Mouse (Mus musculus): ENCODE data around the gene Nf1. TPM values are rescaled to one million over a fixed set of nuclear protein-coding genes. Genes with fewer than 3 reads are reported as not detected.

Gene Nf1
- total and polyA plus RNA-seq, 2 experiments from 2014 or later: 7.3 to 83.0 TPM

- no peak overlapping the region for H3K4me2 ChIP-seq (ENCODE audit: low read depth, low read length, poor library complexity, severe bottlenecking)
- TF ChIP-seq CTCF (IDR thresholded peaks at IDR 0.05): no peak
Observed at GRCm38 (mm10) chr11:79494976-79495800, 155.7 kb downstream of the Nf1 start.

GRCm38 (mm10) chr11:79502917-79503316 is 163.4 kb downstream of the Nf1 start:
- Histone ChIP-seq H3K4me1 (ENCODE audit: insufficient read depth, low read length) (0 out of 2 replicates have a peak, but pooled peaks cover 3% of the 10 kb centered on the region), H3K9ac (replicated peaks; ENCODE audit: low read length, poor library complexity, severe bottlenecking) (0 out of 2 replicates have a peak overlapping the region, but pooled peaks have one; percentile 46), H3K4me3 (ENCODE audit: low read depth, low read length) (peak overlapping the region; percentile 26), H3K9me3 (ENCODE audit: low read length) (no peaks in the 10 kb centered on the region), H3K36me3 (ENCODE audit: insufficient read depth, low read length) (no peaks in the 10 kb centered on the region), H3K27me3 (ENCODE audit: insufficient read depth, low read length) (no peaks in the 10 kb centered on the region), H3K27ac (ENCODE audit: low read depth, low read length) (peak overlapping the region; percentile 57), H3K4me2 (ENCODE audit: low read depth, low read length, poor library complexity, severe bottlenecking) (peak overlapping the region; percentile 45)
- ATAC-seq (ENCODE audit: low FRiP score) (no peak), DNase-seq (ENCODE audit: low spot score) (peak; percentile 32)
- no peak for TF ChIP-seq CTCF (IDR thresholded peaks at IDR 0.05)
- WGBS: 16% methylated on average over 2 of the region's 2 CpGs

More at GRCm38 (mm10) chr11:79494976-79495800, 155.7 kb downstream of the Nf1 start:
- no peak overlapping the region for H3K27ac ChIP-seq (ENCODE audit: low read depth, low read length)
- H3K36me3 ChIP-seq (ENCODE audit: insufficient read depth, low read length): no peaks in the 10 kb centered on the region
- H3K4me3 ChIP-seq (ENCODE audit: low read depth, low read length): no peak overlapping the region
- H3K9ac ChIP-seq (replicated peaks; ENCODE audit: low read length, poor library complexity, severe bottlenecking): no peak overlapping the region
- H3K9me3 ChIP-seq (ENCODE audit: low read length): no peaks in the 10 kb centered on the region
- 76% methylated on average over 10 of the region's 10 CpGs for WGBS
- no peak for ATAC-seq (ENCODE audit: low FRiP score)
- no peaks in the 10 kb centered on the region for H3K27me3 ChIP-seq (ENCODE audit: insufficient read depth, low read length)
- DNase-seq (ENCODE audit: low spot score): no peak
- no peaks in the 10 kb centered on the region for H3K4me1 ChIP-seq (ENCODE audit: insufficient read depth, low read length)

- no peaks in the 10 kb centered on the region for H3K9me3 ChIP-seq (ENCODE audit: low read length)
- 22% methylated on average over 8 of the region's 8 CpGs for WGBS
- no peak for TF ChIP-seq CTCF (IDR thresholded peaks at IDR 0.05)
- peak; percentile 82 for DNase-seq (ENCODE audit: low spot score)
- H3K27me3 ChIP-seq (ENCODE audit: insufficient read depth, low read length): no peaks in the 10 kb centered on the region
- peak; percentile 76; the same call in 1 of the 2 replicates for ATAC-seq (ENCODE audit: low FRiP score)
- peak within 1 kb of the TSS; percentile 27 for H3K4me3 ChIP-seq (ENCODE audit: low read depth, low read length)
- peak within 1 kb of the TSS; percentile 45 for H3K4me2 ChIP-seq (ENCODE audit: low read depth, low read length, poor library complexity, severe bottlenecking)
- H3K36me3 ChIP-seq (ENCODE audit: insufficient read depth, low read length): no peaks in the 10 kb centered on the region
- 0 out of 2 replicates have a peak within 1 kb of the TSS, but pooled peaks have one; percentile 46 for H3K9ac ChIP-seq (replicated peaks; ENCODE audit: low read length, poor library complexity, severe bottlenecking)
- H3K4me1 ChIP-seq (ENCODE audit: insufficient read depth, low read length): 0 out of 2 replicates have a peak, but pooled peaks cover 3% of the 10 kb centered on the region
- H3K27ac ChIP-seq (ENCODE audit: low read depth, low read length): peak within 1 kb of the TSS; percentile 57
Observed at GRCm38 (mm10) chr11:79503845-79504244, 164.4 kb downstream of the Nf1 start, which contains the start of gene Omg. TSS of gene Omg (minus strand) at chr11:79504084.

- Histone ChIP-seq H3K9ac (replicated peaks; ENCODE audit: low read length, poor library complexity, severe bottlenecking) (no peak overlapping the region), H3K4me1 (ENCODE audit: insufficient read depth, low read length) (0 out of 2 replicates have a peak, but pooled peaks cover 3% of the 10 kb centered on the region), H3K9me3 (ENCODE audit: low read length) (no peaks in the 10 kb centered on the region), H3K27ac (ENCODE audit: low read depth, low read length) (no peak overlapping the region), H3K36me3 (ENCODE audit: insufficient read depth, low read length) (no peaks in the 10 kb centered on the region), H3K4me2 (ENCODE audit: low read depth, low read length, poor library complexity, severe bottlenecking) (no peak overlapping the region), H3K27me3 (ENCODE audit: insufficient read depth, low read length) (no peaks in the 10 kb centered on the region), H3K4me3 (ENCODE audit: low read depth, low read length) (no peak overlapping the region)
- ATAC-seq (ENCODE audit: low FRiP score): no peak
- WGBS: 58% methylated on average over 7 of the region's 7 CpGs
- TF ChIP-seq CTCF (IDR thresholded peaks at IDR 0.05): no peak
- DNase-seq (ENCODE audit: low spot score): peak; percentile 19
Observed at GRCm38 (mm10) chr11:79504506-79504905, 165.0 kb downstream of the Nf1 start.

GRCm38 (mm10) chr11:79511970-79512369 is 172.5 kb downstream of the Nf1 start:
- WGBS: 94% methylated on average over 3 of the region's 3 CpGs
- no peak for TF ChIP-seq CTCF (IDR thresholded peaks at IDR 0.05)

GRCm38 (mm10) chr11:79515331-79515730 is 175.8 kb downstream of the Nf1 start:
- H3K27ac ChIP-seq (ENCODE audit: low read depth, low read length): no peak overlapping the region
- no peak overlapping the region for H3K4me2 ChIP-seq (ENCODE audit: low read depth, low read length, poor library complexity, severe bottlenecking)
- no peak for TF ChIP-seq CTCF (IDR thresholded peaks at IDR 0.05)
- H3K36me3 ChIP-seq (ENCODE audit: insufficient read depth, low read length): 0 out of 2 replicates have a peak, but pooled peaks cover 2% of the 10 kb centered on the region
- no peak overlapping the region for H3K4me3 ChIP-seq (ENCODE audit: low read depth, low read length)
- no peaks in the 10 kb centered on the region for H3K9me3 ChIP-seq (ENCODE audit: low read length)
- H3K27me3 ChIP-seq (ENCODE audit: insufficient read depth, low read length): no peaks in the 10 kb centered on the region
- H3K4me1 ChIP-seq (ENCODE audit: insufficient read depth, low read length): no peaks in the 10 kb centered on the region
- H3K9ac ChIP-seq (replicated peaks; ENCODE audit: low read length, poor library complexity, severe bottlenecking): no peak overlapping the region
- ATAC-seq (ENCODE audit: low FRiP score) (no peak), DNase-seq (ENCODE audit: low spot score) (no peak)
- 86% methylated on average over 6 of the region's 6 CpGs for WGBS

More at GRCm38 (mm10) chr11:79511970-79512369, 172.5 kb downstream of the Nf1 start:
- Histone ChIP-seq H3K4me3 (ENCODE audit: low read depth, low read length) (no peak overlapping the region), H3K27ac (ENCODE audit: low read depth, low read length) (no peak overlapping the region), H3K4me1 (ENCODE audit: insufficient read depth, low read length) (no peaks in the 10 kb centered on the region), H3K36me3 (ENCODE audit: insufficient read depth, low read length) (0 out of 2 replicates have a peak, but pooled peaks cover 2% of the 10 kb centered on the region), H3K4me2 (ENCODE audit: low read depth, low read length, poor library complexity, severe bottlenecking) (no peak overlapping the region), H3K27me3 (ENCODE audit: insufficient read depth, low read length) (no peaks in the 10 kb centered on the region), H3K9ac (replicated peaks; ENCODE audit: low read length, poor library complexity, severe bottlenecking) (no peak overlapping the region), H3K9me3 (ENCODE audit: low read length) (no peaks in the 10 kb centered on the region)
- no peak for ATAC-seq (ENCODE audit: low FRiP score)
- no peak for DNase-seq (ENCODE audit: low spot score)

Data from midbrain, postnatal 0 days (tissue).